Mouse (Mus musculus) hindbrain, embryonic 16.5 days (tissue): ENCODE data around the gene Tmem102. TPM values are rescaled to one million over a fixed set of nuclear protein-coding genes. Genes with fewer than 3 reads are reported as not detected.
A peak's percentile ranks its signal among the peaks of the same experiment; 100 is the strongest.

ENCODE experiments used
- ATAC-seq: fragments of 200-750 bp; cut with Nextera tagmentation; 2 replicates; pipeline ENCODE4 v1.8.0; 2017; ENCODE audit warnings: moderate TSS enrichment, moderate library complexity
- H3K27ac ChIP-seq: fragments of 300-500 bp; sonication (generic); 2 replicates; pipeline ENCODE4 v1.5.1; 2014; ENCODE audit warnings: low read depth, mild to moderate bottlenecking, control low read depth, low read length, moderate library complexity
- H3K27me3 ChIP-seq: fragments of 300-500 bp; sonication (generic); replicated peaks from 2 replicates; pipeline ENCODE4 v1.6.1; 2014; ENCODE audit warnings: low read length; ENCODE audit not compliant: control insufficient read depth, insufficient read depth
- H3K36me3 ChIP-seq: fragments of 300-500 bp; sonication (generic); 2 replicates; pipeline ENCODE4 v1.6.1; 2014; ENCODE audit warnings: mild to moderate bottlenecking, low read length, moderate library complexity, mixed read lengths; ENCODE audit not compliant: control insufficient read depth, insufficient read depth
- H3K4me1 ChIP-seq: fragments of 300-500 bp; sonication (generic); 2 replicates; pipeline ENCODE4 v1.6.1; 2014; ENCODE audit warnings: low read depth, low read length; ENCODE audit not compliant: control insufficient read depth, insufficient read depth
- H3K4me2 ChIP-seq: fragments of 300-500 bp; sonication (generic); 2 replicates; pipeline ENCODE4 v1.6.1; 2014; ENCODE audit warnings: mild to moderate bottlenecking, low read length, control low read depth, moderate library complexity
- H3K4me3 ChIP-seq: fragments of 300-500 bp; sonication (generic); 2 replicates; pipeline ENCODE4 v1.5.1; 2014; ENCODE audit warnings: mild to moderate bottlenecking, low read length, control low read depth, moderate library complexity
- H3K9ac ChIP-seq: fragments of 300-500 bp; sonication (generic); 2 replicates; pipeline ENCODE4 v1.6.1; 2014; ENCODE audit warnings: low read depth, mild to moderate bottlenecking, control low read depth, low read length, moderate library complexity
- H3K9me3 ChIP-seq: fragments of 300-500 bp; sonication (generic); 2 replicates; pipeline ENCODE4 v1.6.1; 2014; ENCODE audit warnings: mild to moderate bottlenecking, low read length, moderate library complexity; ENCODE audit not compliant: control insufficient read depth
- WGBS: fragments of 180-500 bp; shearing (Covaris S2); extraction: QIAGEN DNeasy Blood & Tissue Kit; methylation state at CpG from one replicate; pipeline ENCODE4 v1.1.7; 2014; 5-methylcytosine and 5-hydroxymethylcytosine counted together
- polyA plus RNA-seq: library from polyadenylated mRNA; unstranded; fragments of >200 nt; fragmentation: Nextera tagmentation; extraction: Ambion mirVana; gene quantifications from 2 replicates; pipeline ENCODE4 v1.2.1, GENCODE M21; 2015

Tmem102 gene
- polyA plus RNA-seq, 1 experiment from 2014 or later: 1.6 TPM

- ATAC-seq: peak; percentile 87
- peaks cover 32% of the 10 kb centered on the region for H3K4me1 ChIP-seq
- WGBS: 0% methylated on average over 26 of the region's 26 CpGs
- peak overlapping the region; percentile 57 for H3K4me2 ChIP-seq
- H3K36me3 ChIP-seq: no peaks in the 10 kb centered on the region
- H3K9me3 ChIP-seq: no peaks in the 10 kb centered on the region
- H3K27me3 ChIP-seq: no peaks in the 10 kb centered on the region
- H3K9ac ChIP-seq: peak overlapping the region; percentile 70
- peak overlapping the region; percentile 93 for H3K27ac ChIP-seq
- H3K4me3 ChIP-seq: peak overlapping the region; percentile 57
These were observed 47.4 kb downstream of the Tmem102 start for GRCm38 (mm10) chr11:69758090-69758456.

- peaks cover 32% of the 10 kb centered on the region for H3K4me1 ChIP-seq
- H3K4me2 ChIP-seq: peak overlapping the region; percentile 57
- no peaks in the 10 kb centered on the region for H3K9me3 ChIP-seq
- H3K36me3 ChIP-seq: no peaks in the 10 kb centered on the region
- peak overlapping the region; percentile 93 for H3K27ac ChIP-seq
- no peaks in the 10 kb centered on the region for H3K27me3 ChIP-seq
- WGBS: 42% methylated on average over 9 of the region's 9 CpGs
- H3K9ac ChIP-seq: peak overlapping the region; percentile 70
- ATAC-seq: no peak
- peak overlapping the region; percentile 57 for H3K4me3 ChIP-seq
These were observed 47.9 kb downstream of the Tmem102 start for GRCm38 (mm10) chr11:69757303-69758089.

GRCm38 (mm10) chr11:69754701-69755100 lies 50.7 kb downstream of the Tmem102 start:
- no peak overlapping the region for H3K4me3 ChIP-seq
- H3K9me3 ChIP-seq: no peaks in the 10 kb centered on the region
- no peak for ATAC-seq
- H3K4me1 ChIP-seq: peaks cover 23% of the 10 kb centered on the region
- H3K36me3 ChIP-seq: no peaks in the 10 kb centered on the region
- H3K27me3 ChIP-seq: no peaks in the 10 kb centered on the region
- no peak overlapping the region for H3K27ac ChIP-seq
- H3K4me2 ChIP-seq: peak overlapping the region; percentile 40; the same call in 1 of the 2 replicates
- 56% methylated on average over 3 of the region's 3 CpGs for WGBS
- H3K9ac ChIP-seq: no peak overlapping the region

GRCm38 (mm10) chr11:69754233-69754632 lies 51.2 kb downstream of the Tmem102 start:
- H3K27me3 ChIP-seq: no peaks in the 10 kb centered on the region
- no peak overlapping the region for H3K27ac ChIP-seq
- H3K4me1 ChIP-seq: peaks cover 22% of the 10 kb centered on the region
- no peaks in the 10 kb centered on the region for H3K9me3 ChIP-seq
- 84% methylated on average over 5 of the region's 5 CpGs for WGBS
- no peak overlapping the region for H3K4me3 ChIP-seq
- no peak overlapping the region for H3K9ac ChIP-seq
- H3K36me3 ChIP-seq: no peaks in the 10 kb centered on the region
- 0 out of 2 replicates have a peak overlapping the region, but pooled peaks have one; percentile 6 for H3K4me2 ChIP-seq
- ATAC-seq: no peak

Other genes with a start within 250 kb of the Tmem102 start
- gene Efnb3, start 245.4 kb downstream of the Tmem102 start, polyA plus RNA-seq: 104 and 132 TPM in 2 replicates
- 18.2 and 20.1 TPM in 2 replicates for gene Wrap53, start 225.4 kb downstream of the Tmem102 start, polyA plus RNA-seq
- 47.9 and 57.9 TPM in 2 replicates for gene Trp53, start 225.3 kb downstream of the Tmem102 start, polyA plus RNA-seq
- gene Atp1b2, start 199.7 kb downstream of the Tmem102 start, polyA plus RNA-seq: 105 and 117 TPM in 2 replicates
- not detected in 2 replicates for gene Shbg, start 187.7 kb downstream of the Tmem102 start, polyA plus RNA-seq
- gene Sat2, start 183.6 kb downstream of the Tmem102 start, polyA plus RNA-seq: 22.6 and 26.2 TPM in 2 replicates
- 32.1 and 34.6 TPM in 2 replicates for gene Fxr2, start 172.6 kb downstream of the Tmem102 start, polyA plus RNA-seq
- gene Sox15, start 150.3 kb downstream of the Tmem102 start, polyA plus RNA-seq: not detected in 2 replicates
- 104 and 112 TPM in 2 replicates for gene Mpdu1, start 143.0 kb downstream of the Tmem102 start, polyA plus RNA-seq
- 10.2 and 11.5 TPM in 2 replicates for gene Cd68, start 139.5 kb downstream of the Tmem102 start, polyA plus RNA-seq
- 382 and 471 TPM in 2 replicates for gene Eif4a1, start 133.2 kb downstream of the Tmem102 start, polyA plus RNA-seq
- gene Senp3, start 123.5 kb downstream of the Tmem102 start, polyA plus RNA-seq: 89.8 and 104 TPM in 2 replicates
- 0.53 and 0.77 TPM in 2 replicates for gene Tnfsf13, start 119.8 kb downstream of the Tmem102 start, polyA plus RNA-seq
- 4.4 and 5.6 TPM in 2 replicates for gene Tnfsf12, start 109.8 kb downstream of the Tmem102 start, polyA plus RNA-seq
- gene Tnfsfm13, start 109.5 kb downstream of the Tmem102 start, polyA plus RNA-seq: 1.6 and 2.0 TPM in 2 replicates
- gene Polr2a, start 47.0 kb downstream of the Tmem102 start, polyA plus RNA-seq: 12.1 and 14.9 TPM in 2 replicates
- gene Slc35g3, start 43.7 kb downstream of the Tmem102 start, polyA plus RNA-seq: 0.41 and 0.87 TPM in 2 replicates
- 5.8 and 6.2 TPM in 2 replicates for gene Zbtb4, start 39.7 kb downstream of the Tmem102 start, polyA plus RNA-seq
- 1.4 and 2.9 TPM in 2 replicates for gene Chrnb1, start 9.7 kb downstream of the Tmem102 start, polyA plus RNA-seq
- gene Fgf11, start 3.8 kb downstream of the Tmem102 start, polyA plus RNA-seq: 6.7 and 7.2 TPM in 2 replicates
- not detected in 2 replicates for gene Gm39566, start 9.7 kb upstream of the Tmem102 start, polyA plus RNA-seq
- gene Spem2, start 12.8 kb upstream of the Tmem102 start, polyA plus RNA-seq: not detected in 2 replicates
- gene Spem1, start 16.6 kb upstream of the Tmem102 start, polyA plus RNA-seq: 0.35 and 0.45 TPM in 2 replicates
- gene Nlgn2, start 32.2 kb upstream of the Tmem102 start, polyA plus RNA-seq: 19.1 and 22.4 TPM in 2 replicates
- gene Tmem256, start 32.9 kb upstream of the Tmem102 start, polyA plus RNA-seq: 341 and 379 TPM in 2 replicates
- gene Plscr3, start 40.8 kb upstream of the Tmem102 start, polyA plus RNA-seq: 37.3 and 48.6 TPM in 2 replicates
- gene Tnk1, start 53.1 kb upstream of the Tmem102 start, polyA plus RNA-seq: 0.10 and 0.13 TPM in 2 replicates
- not detected in 2 replicates for gene Tmem95, start 72.4 kb upstream of the Tmem102 start, polyA plus RNA-seq
- gene Kctd11, start 75.8 kb upstream of the Tmem102 start, polyA plus RNA-seq: 2.2 and 3.2 TPM in 2 replicates
- gene Acap1, start 89.9 kb upstream of the Tmem102 start, polyA plus RNA-seq: 0.13 and 0.25 TPM in 2 replicates
- 5.5 and 6.3 TPM in 2 replicates for gene 2810408A11Rik, start 95.4 kb upstream of the Tmem102 start, polyA plus RNA-seq
- gene Neurl4, start 95.4 kb upstream of the Tmem102 start, polyA plus RNA-seq: 17.8 and 19.0 TPM in 2 replicates
- gene Gps2, start 108.3 kb upstream of the Tmem102 start, polyA plus RNA-seq: 55.2 and 65.7 TPM in 2 replicates
- gene Eif5a, start 116.3 kb upstream of the Tmem102 start, polyA plus RNA-seq: 1,120 and 1,123 TPM in 2 replicates
- gene Ybx2, start 130.2 kb upstream of the Tmem102 start, polyA plus RNA-seq: 5.7 and 6.2 TPM in 2 replicates
- gene Slc2a4, start 142.6 kb upstream of the Tmem102 start, polyA plus RNA-seq: 4.7 and 5.8 TPM in 2 replicates
- gene Cldn7, start 159.2 kb upstream of the Tmem102 start, polyA plus RNA-seq: 0.17 and 0.33 TPM in 2 replicates
- gene Ctdnep1, start 175.5 kb upstream of the Tmem102 start, polyA plus RNA-seq: 26.9 and 27.4 TPM in 2 replicates
- gene Elp5, start 176.9 kb upstream of the Tmem102 start, polyA plus RNA-seq: 168 and 188 TPM in 2 replicates
- 576 and 581 TPM in 2 replicates for gene Gabarap, start 185.5 kb upstream of the Tmem102 start, polyA plus RNA-seq
- 54.2 and 55.4 TPM in 2 replicates for gene Phf23, start 190.2 kb upstream of the Tmem102 start, polyA plus RNA-seq
- gene Dvl2, start 195.0 kb upstream of the Tmem102 start, polyA plus RNA-seq: 21.0 and 25.4 TPM in 2 replicates
- 66.6 and 69.1 TPM in 2 replicates for gene Acadvl, start 209.8 kb upstream of the Tmem102 start, polyA plus RNA-seq
- 23.1 and 23.4 TPM in 2 replicates for gene Dlg4, start 211.3 kb upstream of the Tmem102 start, polyA plus RNA-seq
- 3.9 and 4.4 TPM in 2 replicates for gene Asgr1, start 248.5 kb upstream of the Tmem102 start, polyA plus RNA-seq